Mouse (Mus musculus): ENCODE measurements around the gene Zc3h14. TPM values are rescaled to one million over a fixed set of nuclear protein-coding genes. Genes with fewer than 3 reads are reported as not detected.

Zc3h14 gene
- 106 and 149 TPM in 2 replicates for polyA plus RNA-seq (2014; fragmentation: Nextera tagmentation; extraction: Ambion mirVana)

DNA sequence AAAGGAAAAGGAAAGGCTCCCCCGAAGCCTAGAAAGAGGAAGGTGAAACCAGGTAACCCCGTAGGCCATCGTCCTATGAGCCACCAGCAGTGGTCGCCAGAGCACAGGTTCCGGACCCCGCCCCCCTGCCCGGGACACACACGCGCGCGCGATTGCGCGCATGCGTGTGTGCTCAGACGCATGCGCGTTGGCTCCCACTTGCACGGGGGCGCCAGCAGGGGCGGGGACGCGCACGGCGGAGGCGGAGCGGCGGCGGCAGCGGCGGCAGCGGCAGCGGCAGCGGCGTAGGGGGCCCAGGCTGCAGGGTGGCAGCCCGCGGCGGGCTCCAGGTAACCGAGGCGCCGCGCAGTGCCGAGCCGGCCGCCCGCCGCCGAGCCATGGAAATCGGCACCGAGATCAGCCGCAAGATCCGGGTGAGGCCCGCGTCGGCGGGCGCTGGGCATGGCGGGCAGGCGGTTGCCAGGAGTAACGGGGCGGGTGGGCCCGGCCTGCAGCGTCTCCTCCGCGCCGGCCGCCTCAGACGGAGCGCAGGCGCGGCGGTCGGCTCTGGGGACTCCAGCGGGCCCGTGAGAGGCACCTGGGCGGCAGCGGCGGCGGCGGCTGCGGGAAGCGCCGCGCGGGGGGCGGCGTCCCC is at the start of gene Zc3h14:
Gene Zc3h14 (plus strand): TSS at position 219 of the 634 bp plus-strand sequence.
- H3K9ac ChIP-seq (ENCODE audit: low read depth, low read length) = peak within 1 kb of the TSS; percentile 95
- under 1% methylated on average over 61 of the region's 87 CpGs for WGBS
- peaks cover 10% of the 10 kb centered on the region; the same call in 1 of the 2 replicates for H3K4me1 ChIP-seq (ENCODE audit: control insufficient read depth, insufficient read depth, low read length)
- peak within 1 kb of the TSS; percentile 85 for H3K27ac ChIP-seq (ENCODE audit: low read depth, low read length)
- no peaks in the 10 kb centered on the region for H3K27me3 ChIP-seq (ENCODE audit: control insufficient read depth, insufficient read depth, low read length)
- no peaks in the 10 kb centered on the region for H3K9me3 ChIP-seq (ENCODE audit: control insufficient read depth, low read length)
- H3K4me3 ChIP-seq (ENCODE audit: low read length) = peak within 1 kb of the TSS; percentile 93
- ATAC-seq (ENCODE audit: low FRiP score, low TSS enrichment) = peak; percentile 90
- peak within 1 kb of the TSS; percentile 46 for H3K4me2 ChIP-seq (replicated peaks; ENCODE audit: low read depth, low read length)
- H3K36me3 ChIP-seq (ENCODE audit: control insufficient read depth, insufficient read depth, low read length) = no peaks in the 10 kb centered on the region; the same call in 1 of the 2 replicates

DNA sequence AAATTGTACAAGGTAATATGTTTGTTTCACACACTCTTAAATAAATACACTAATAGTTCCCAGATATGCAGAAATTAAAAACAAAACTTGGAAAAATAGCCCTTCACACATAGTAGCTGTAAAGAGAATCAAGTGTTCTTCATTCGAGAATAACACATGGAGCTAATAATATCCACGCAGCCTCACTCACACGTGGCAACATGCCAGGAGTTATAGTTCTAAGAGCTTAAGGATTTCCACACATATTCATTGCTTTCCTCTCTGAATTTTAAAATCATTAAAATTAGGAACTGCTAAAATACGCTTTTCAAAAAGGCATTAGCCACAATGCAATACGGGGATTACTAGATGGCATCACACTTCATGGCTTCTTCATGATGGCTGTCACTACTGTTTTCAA is 49.6 kb upstream of the Zc3h14 start:
- Histone ChIP-seq H3K9me3 (ENCODE audit: control insufficient read depth, low read length) (no peaks in the 10 kb centered on the region), H3K27ac (ENCODE audit: low read depth, low read length) (no peak overlapping the region), H3K4me3 (ENCODE audit: low read length) (no peak overlapping the region), H3K36me3 (ENCODE audit: control insufficient read depth, insufficient read depth, low read length) (peaks cover 7% of the 10 kb centered on the region), H3K27me3 (ENCODE audit: control insufficient read depth, insufficient read depth, low read length) (no peaks in the 10 kb centered on the region), H3K4me2 (replicated peaks; ENCODE audit: low read depth, low read length) (no peak overlapping the region), H3K9ac (ENCODE audit: low read depth, low read length) (no peak overlapping the region), H3K4me1 (ENCODE audit: control insufficient read depth, insufficient read depth, low read length) (no peaks in the 10 kb centered on the region)
- WGBS = 89% methylated on average over 5 of the region's 5 CpGs
- no peak for ATAC-seq (ENCODE audit: low FRiP score, low TSS enrichment)

DNA sequence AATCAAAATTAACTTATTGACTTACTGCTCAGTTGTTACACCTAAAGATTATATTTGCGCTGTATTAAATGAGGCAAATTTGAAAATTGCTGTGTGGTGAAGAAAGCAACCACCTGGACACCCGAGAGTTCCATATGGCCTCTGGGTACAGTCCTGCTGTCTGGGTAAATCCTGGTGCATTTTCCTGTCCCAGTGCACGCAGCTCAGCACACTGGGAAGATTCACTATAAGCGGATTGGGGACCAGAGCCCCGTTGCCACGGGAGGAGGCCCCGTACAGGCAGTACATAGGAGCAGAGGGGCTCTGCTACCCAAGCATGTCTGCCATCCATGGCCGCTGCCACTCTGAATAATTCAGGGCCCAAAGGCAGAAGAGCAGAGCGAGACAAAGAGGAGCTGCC is 45.2 kb upstream of the Zc3h14 start:
- 86% methylated on average over 9 of the region's 9 CpGs for WGBS
- no peak overlapping the region for H3K9ac ChIP-seq (ENCODE audit: low read depth, low read length)
- H3K27me3 ChIP-seq (ENCODE audit: control insufficient read depth, insufficient read depth, low read length) = no peaks in the 10 kb centered on the region
- no peaks in the 10 kb centered on the region for H3K9me3 ChIP-seq (ENCODE audit: control insufficient read depth, low read length)
- no peak overlapping the region for H3K27ac ChIP-seq (ENCODE audit: low read depth, low read length)
- H3K4me1 ChIP-seq (ENCODE audit: control insufficient read depth, insufficient read depth, low read length) = no peaks in the 10 kb centered on the region
- ATAC-seq (ENCODE audit: low FRiP score, low TSS enrichment) = no peak
- no peak overlapping the region for H3K4me3 ChIP-seq (ENCODE audit: low read length)
- H3K4me2 ChIP-seq (replicated peaks; ENCODE audit: low read depth, low read length) = no peak overlapping the region
- H3K36me3 ChIP-seq (ENCODE audit: control insufficient read depth, insufficient read depth, low read length) = peaks cover 11% of the 10 kb centered on the region

DNA sequence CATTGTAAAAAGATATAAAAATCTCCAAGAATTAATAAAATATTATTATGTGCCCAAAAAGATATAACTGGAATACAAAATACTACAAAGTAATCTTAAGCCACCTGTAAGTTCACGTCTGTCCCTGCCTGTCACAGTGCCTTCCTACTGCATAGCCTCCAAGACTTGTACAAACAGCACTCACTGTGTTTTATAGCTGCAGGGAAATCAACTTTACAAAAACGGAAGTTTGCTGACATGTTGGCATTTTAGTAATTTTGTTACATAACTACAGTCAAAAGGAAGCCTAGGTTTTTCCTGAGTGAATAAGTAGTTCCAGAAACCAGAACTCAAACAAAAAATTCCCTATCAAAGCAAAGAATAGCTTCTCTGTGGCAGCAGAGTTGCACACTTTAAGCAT is 43.2 kb upstream of the Zc3h14 start:
- H3K9me3 ChIP-seq (ENCODE audit: control insufficient read depth, low read length) = no peaks in the 10 kb centered on the region
- 75% methylated on average over 2 of the region's 2 CpGs for WGBS
- no peak for ATAC-seq (ENCODE audit: low FRiP score, low TSS enrichment)
- H3K4me3 ChIP-seq (ENCODE audit: low read length) = no peak overlapping the region
- no peak overlapping the region for H3K4me2 ChIP-seq (replicated peaks; ENCODE audit: low read depth, low read length)
- no peak overlapping the region for H3K27ac ChIP-seq (ENCODE audit: low read depth, low read length)
- H3K27me3 ChIP-seq (ENCODE audit: control insufficient read depth, insufficient read depth, low read length) = no peaks in the 10 kb centered on the region
- H3K9ac ChIP-seq (ENCODE audit: low read depth, low read length) = no peak overlapping the region
- peaks cover 9% of the 10 kb centered on the region for H3K36me3 ChIP-seq (ENCODE audit: control insufficient read depth, insufficient read depth, low read length)
- no peaks in the 10 kb centered on the region for H3K4me1 ChIP-seq (ENCODE audit: control insufficient read depth, insufficient read depth, low read length)

DNA sequence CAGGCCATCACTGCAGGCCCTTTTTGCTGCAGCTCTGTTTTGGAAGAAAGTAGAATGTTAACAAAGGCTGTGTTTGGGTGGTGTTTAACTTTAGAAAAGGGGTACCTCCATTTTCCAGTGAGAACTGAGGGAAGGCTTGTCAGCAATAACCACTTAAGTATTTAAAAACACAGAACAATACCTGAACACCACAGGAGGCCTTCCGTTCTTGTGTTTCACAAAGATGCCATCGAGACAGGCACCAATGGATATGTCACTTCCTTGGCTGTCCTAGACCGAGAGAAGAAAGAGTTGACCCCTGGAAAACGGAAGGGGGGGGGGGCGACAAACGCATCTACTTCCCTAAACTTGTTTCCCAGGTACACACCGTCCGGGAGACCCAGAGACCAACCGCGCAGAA is 42.8 kb upstream of the Zc3h14 start:
- Histone ChIP-seq H3K4me3 (ENCODE audit: low read length) (no peak overlapping the region), H3K4me1 (ENCODE audit: control insufficient read depth, insufficient read depth, low read length) (no peaks in the 10 kb centered on the region), H3K9ac (ENCODE audit: low read depth, low read length) (no peak overlapping the region), H3K36me3 (ENCODE audit: control insufficient read depth, insufficient read depth, low read length) (peaks cover 10% of the 10 kb centered on the region), H3K9me3 (ENCODE audit: control insufficient read depth, low read length) (no peaks in the 10 kb centered on the region), H3K4me2 (replicated peaks; ENCODE audit: low read depth, low read length) (no peak overlapping the region), H3K27ac (ENCODE audit: low read depth, low read length) (no peak overlapping the region), H3K27me3 (ENCODE audit: control insufficient read depth, insufficient read depth, low read length) (no peaks in the 10 kb centered on the region)
- no peak for ATAC-seq (ENCODE audit: low FRiP score, low TSS enrichment)
- WGBS = 91% methylated on average over 10 of the region's 10 CpGs

DNA sequence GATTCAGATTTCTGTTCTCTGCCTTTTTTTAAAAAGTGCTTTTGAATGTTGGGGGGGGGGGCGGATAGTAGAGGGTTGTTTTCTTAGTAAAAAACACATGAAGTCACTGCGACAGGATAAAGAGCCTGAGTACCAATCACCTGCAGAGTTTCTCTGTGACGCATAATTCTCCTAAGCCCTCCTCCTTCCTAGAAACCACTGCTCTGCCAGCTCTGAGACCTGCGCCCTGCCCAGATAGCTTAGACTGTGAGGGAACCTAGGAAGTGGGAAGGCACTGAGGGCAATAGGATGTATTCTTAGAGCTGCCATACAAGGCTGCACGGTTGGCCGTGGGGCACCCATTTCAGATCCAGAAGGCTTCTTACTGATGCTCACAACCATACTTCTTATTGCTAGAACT is 33.9 kb upstream of the Zc3h14 start:
- Histone ChIP-seq H3K4me3 (ENCODE audit: low read length) (no peak overlapping the region), H3K27ac (ENCODE audit: low read depth, low read length) (no peak overlapping the region), H3K27me3 (ENCODE audit: control insufficient read depth, insufficient read depth, low read length) (no peaks in the 10 kb centered on the region), H3K9ac (ENCODE audit: low read depth, low read length) (no peak overlapping the region), H3K4me2 (replicated peaks; ENCODE audit: low read depth, low read length) (no peak overlapping the region), H3K4me1 (ENCODE audit: control insufficient read depth, insufficient read depth, low read length) (peaks cover 5% of the 10 kb centered on the region; the same call in 1 of the 2 replicates), H3K9me3 (ENCODE audit: control insufficient read depth, low read length) (no peaks in the 10 kb centered on the region), H3K36me3 (ENCODE audit: control insufficient read depth, insufficient read depth, low read length) (0 out of 2 replicates have a peak, but pooled peaks cover 4% of the 10 kb centered on the region)
- WGBS = 74% methylated on average over 6 of the region's 6 CpGs
- no peak for ATAC-seq (ENCODE audit: low FRiP score, low TSS enrichment)

DNA sequence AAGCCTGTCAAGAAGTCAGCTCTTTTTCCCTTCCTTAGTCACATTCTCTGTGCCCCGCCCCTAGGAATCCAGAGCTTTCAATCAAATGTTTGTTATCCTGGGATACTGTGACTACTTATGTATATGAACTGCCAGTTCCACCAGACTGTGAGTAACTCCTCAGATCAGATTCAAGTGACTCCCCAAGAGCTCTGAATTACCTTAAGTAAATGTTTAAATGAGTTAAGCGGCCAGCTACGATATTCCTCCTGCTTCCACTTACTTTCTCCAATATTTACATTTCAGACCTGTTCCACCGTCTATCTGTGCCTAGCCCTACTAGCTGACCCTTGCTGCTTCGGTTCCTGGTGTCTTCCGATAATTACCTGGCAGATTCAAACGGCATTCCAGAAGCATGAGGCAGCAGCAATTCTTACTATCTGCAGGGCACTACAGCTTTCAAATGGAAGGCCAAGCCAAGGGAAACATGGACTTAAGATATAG is 33.1 kb upstream of the Zc3h14 start:
- Histone ChIP-seq H3K4me1 (ENCODE audit: control insufficient read depth, insufficient read depth, low read length) (peaks cover 5% of the 10 kb centered on the region; the same call in 1 of the 2 replicates), H3K27ac (ENCODE audit: low read depth, low read length) (no peak overlapping the region), H3K4me2 (replicated peaks; ENCODE audit: low read depth, low read length) (no peak overlapping the region), H3K4me3 (ENCODE audit: low read length) (no peak overlapping the region), H3K36me3 (ENCODE audit: control insufficient read depth, insufficient read depth, low read length) (0 out of 2 replicates have a peak, but pooled peaks cover 1% of the 10 kb centered on the region), H3K9me3 (ENCODE audit: control insufficient read depth, low read length) (no peaks in the 10 kb centered on the region), H3K27me3 (ENCODE audit: control insufficient read depth, insufficient read depth, low read length) (no peaks in the 10 kb centered on the region), H3K9ac (ENCODE audit: low read depth, low read length) (no peak overlapping the region)
- WGBS = 62% methylated on average over 7 of the region's 7 CpGs
- no peak for ATAC-seq (ENCODE audit: low FRiP score, low TSS enrichment)

DNA sequence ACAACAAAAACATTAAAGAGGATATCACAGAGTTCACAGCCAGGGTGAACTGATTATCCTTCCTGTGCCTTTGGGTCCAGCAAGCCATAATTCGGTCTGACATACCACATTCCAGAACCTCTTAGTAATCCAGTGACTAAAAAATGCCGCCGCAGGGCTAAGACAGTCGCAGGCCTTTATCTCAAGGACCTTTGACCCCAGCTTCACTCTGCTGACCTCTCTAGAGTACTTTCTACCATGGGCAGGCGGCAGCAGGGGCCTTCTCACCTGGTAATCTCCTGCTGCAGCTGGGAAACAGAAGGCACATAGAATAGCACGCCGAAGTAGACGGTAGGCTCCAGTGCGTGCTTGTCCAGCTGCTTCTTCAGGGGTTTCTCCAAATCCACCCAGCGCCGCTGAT is 32.0 kb upstream of the Zc3h14 start:
- Histone ChIP-seq H3K4me3 (ENCODE audit: low read length) (no peak overlapping the region), H3K27me3 (ENCODE audit: control insufficient read depth, insufficient read depth, low read length) (no peaks in the 10 kb centered on the region), H3K9ac (ENCODE audit: low read depth, low read length) (no peak overlapping the region), H3K4me2 (replicated peaks; ENCODE audit: low read depth, low read length) (no peak overlapping the region), H3K4me1 (ENCODE audit: control insufficient read depth, insufficient read depth, low read length) (peaks cover 5% of the 10 kb centered on the region; the same call in 1 of the 2 replicates), H3K27ac (ENCODE audit: low read depth, low read length) (no peak overlapping the region), H3K36me3 (ENCODE audit: control insufficient read depth, insufficient read depth, low read length) (no peaks in the 10 kb centered on the region), H3K9me3 (ENCODE audit: control insufficient read depth, low read length) (no peaks in the 10 kb centered on the region)
- ATAC-seq (ENCODE audit: low FRiP score, low TSS enrichment) = no peak
- WGBS = 55% methylated on average over 11 of the region's 11 CpGs

DNA sequence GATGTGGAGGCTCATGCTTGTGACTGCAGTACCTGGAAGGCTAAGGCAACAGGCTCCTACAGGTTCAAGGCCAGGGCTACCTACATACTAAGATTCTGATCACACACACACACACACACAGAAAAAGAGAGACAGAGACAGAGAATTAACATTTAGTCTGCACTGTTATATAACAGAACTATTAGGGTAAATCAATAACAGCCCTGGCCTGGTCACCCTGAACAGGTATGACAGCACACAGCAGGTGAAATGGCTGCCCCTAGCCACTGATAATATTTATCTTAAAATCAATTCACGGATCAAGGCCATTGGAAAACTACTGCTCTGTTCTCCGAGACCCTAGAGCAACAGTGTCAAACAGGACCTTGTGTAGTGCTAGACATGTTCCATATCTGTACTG is 30.6 kb upstream of the Zc3h14 start:
- Histone ChIP-seq H3K4me1 (ENCODE audit: control insufficient read depth, insufficient read depth, low read length) (peaks cover 16% of the 10 kb centered on the region), H3K4me3 (ENCODE audit: low read length) (no peak overlapping the region), H3K9ac (ENCODE audit: low read depth, low read length) (no peak overlapping the region), H3K9me3 (ENCODE audit: control insufficient read depth, low read length) (no peaks in the 10 kb centered on the region), H3K4me2 (replicated peaks; ENCODE audit: low read depth, low read length) (no peak overlapping the region), H3K27ac (ENCODE audit: low read depth, low read length) (no peak overlapping the region), H3K27me3 (ENCODE audit: control insufficient read depth, insufficient read depth, low read length) (no peaks in the 10 kb centered on the region), H3K36me3 (ENCODE audit: control insufficient read depth, insufficient read depth, low read length) (no peaks in the 10 kb centered on the region)
- WGBS = 84% methylated on average over 2 of the region's 2 CpGs
- ATAC-seq (ENCODE audit: low FRiP score, low TSS enrichment) = no peak
